Mouse (Mus musculus): Measurements from ENCODE around the gene Poln.

Poln gene

GRCm38 (mm10) chr5:34186961-34187391, 17.7 kb upstream of the Poln start:
- in situ Hi-C loops (cut with MboI, MseI): no loop called here

- in situ Hi-C loops (cut with MboI, MseI): no loop called here
Observed at GRCm38 (mm10) chr5:34186391-34186790, 17.1 kb upstream of the Poln start.

- in situ Hi-C loops (cut with MboI, MseI): no loop called here
Observed at GRCm38 (mm10) chr5:34185791-34186190, 16.5 kb upstream of the Poln start.

GRCm38 (mm10) chr5:34185051-34185580, 15.9 kb upstream of the Poln start:
- in situ Hi-C loops (cut with MboI, MseI): no loop called here

- in situ Hi-C loops (cut with MboI, MseI): no loop called here
Observed at GRCm38 (mm10) chr5:34183976-34184375, 14.7 kb upstream of the Poln start.

GRCm38 (mm10) chr5:34183156-34183880, 14.1 kb upstream of the Poln start:
- in situ Hi-C loops (cut with MboI, MseI): no loop called here

- in situ Hi-C loops (cut with MboI, MseI): no loop called here
Observed at GRCm38 (mm10) chr5:34182486-34182885, 13.2 kb upstream of the Poln start.

GRCm38 (mm10) chr5:34177821-34178220, 8.6 kb upstream of the Poln start:
- in situ Hi-C loops (cut with MboI, MseI): no loop called here

GRCm38 (mm10) chr5:34177091-34177490, 7.8 kb upstream of the Poln start:
- in situ Hi-C loops (cut with MboI, MseI): no loop called here

- in situ Hi-C loops (cut with MboI, MseI): no loop called here
Observed at GRCm38 (mm10) chr5:34176691-34177090, 7.4 kb upstream of the Poln start.

GRCm38 (mm10) chr5:34175403-34175694, 6.1 kb upstream of the Poln start:
- in situ Hi-C loops (cut with MboI, MseI): no loop called here

GRCm38 (mm10) chr5:34174550-34175402, 5.5 kb upstream of the Poln start:
- in situ Hi-C loops (cut with MboI, MseI): no loop called here

- in situ Hi-C loops (cut with MboI, MseI): no loop called here
Observed at GRCm38 (mm10) chr5:34174021-34174420, 4.8 kb upstream of the Poln start.

GRCm38 (mm10) chr5:34170726-34171125, 1.5 kb upstream of the Poln start:
- in situ Hi-C loops (cut with MboI, MseI): no loop called here

GRCm38 (mm10) chr5:34169954-34170353, 706 bp upstream of the Poln start:
- in situ Hi-C loops (cut with MboI, MseI): no loop called here

GRCm38 (mm10) chr5:34167857-34168256, 1.4 kb downstream of the Poln start:
- in situ Hi-C loops (cut with MboI, MseI): no loop called here

- in situ Hi-C loops (cut with MboI, MseI): no loop called here
Observed at GRCm38 (mm10) chr5:34165793-34166192, 3.5 kb downstream of the Poln start.

GRCm38 (mm10) chr5:34148476-34148875, 20.8 kb downstream of the Poln start:
- in situ Hi-C loops (cut with MboI, MseI): no loop called here

- in situ Hi-C loops (cut with MboI, MseI): no loop called here
Observed at GRCm38 (mm10) chr5:34147554-34147953, 21.7 kb downstream of the Poln start.

- in situ Hi-C loops (cut with MboI, MseI): no loop called here
Observed at GRCm38 (mm10) chr5:34139751-34140150, 29.5 kb downstream of the Poln start.

- in situ Hi-C loops (cut with MboI, MseI): no loop called here
Observed at GRCm38 (mm10) chr5:34132731-34133130, 36.5 kb downstream of the Poln start.

- in situ Hi-C loops (cut with MboI, MseI): no loop called here
Observed at GRCm38 (mm10) chr5:34124131-34124530, 45.1 kb downstream of the Poln start.

Measured in regulatory T cell (primary cell).